Mouse (Mus musculus) heart, adult 2 months (tissue): ENCODE measurements at regions not wholly inside any gene's neighbourhood (a gene's known extent, or its start where the extent isn't known, plus 50 kb on each side); places are given as distances from the start of the nearest gene placed in this dataset.
"Not testable (repeated sequence)": the region's sequence is repeated elsewhere in the genome, so short reads cannot be mapped to it uniquely, and the experiment has no call there.

Experiments
- CTCF ChIP-seq: fragments of 200-600 bp; IDR thresholded peaks from 2 replicates; pipeline ENCODE4 v1.8.1; 2022; ENCODE audit warnings: antibody characterized with exemption, mild to moderate bottlenecking, moderate library complexity
- EP300 ChIP-seq: fragments of 200-500 bp; IDR thresholded peaks from 2 replicates; pipeline ENCODE4 v1.6.1; 2011; ENCODE audit warnings: low read depth, low read length, control low read depth; ENCODE audit not compliant: insufficient read depth
- POLR2A ChIP-seq: fragments of 200-500 bp; IDR thresholded peaks from 2 replicates; pipeline ENCODE4 v1.6.1; 2011; ENCODE audit warnings: mild to moderate bottlenecking, low read depth, low read length, control low read depth; ENCODE audit not compliant: insufficient read depth

- not testable (repeated sequence) for TF ChIP-seq EP300, CTCF, POLR2A
Observed at GRCm38 (mm10) chr8:93436586-93436985, 57.1 kb upstream of the Ces1h start.
